Comparison of ENCODE assay signal across 16 mouse cellular contexts in genomic region chr12:25393501-25393900, GRCm38 (mm10).
"Had no signal": no experiment of that assay in that cellular context is flagged by ENCODE, and none has a peak within 500 bp of the region (broad histone marks: within the 10 kb centered on the region; RNA-seq: fewer than 3 reads in every experiment).

No protein-coding gene starts in this region.

- DNase-seq: liver, postnatal 0 days; lung, adult 2 months; lung, postnatal 14 days; right cerebral cortex, postnatal 14 days; thymus, adult 2 months; thymus, postnatal 14 days; thymus, postnatal 36 days had no signal

- H3K4me1 ChIP-seq: liver, embryonic 15.5 days; lung, embryonic 15.5 days; midbrain, embryonic 13.5 days; midbrain, embryonic 15.5 days; neural tube, embryonic 12.5 days; stomach, embryonic 15.5 days had no signal

- H3K27ac ChIP-seq: liver, embryonic 15.5 days; lung, embryonic 15.5 days; macrophage; midbrain, embryonic 13.5 days; midbrain, embryonic 15.5 days; neural tube, embryonic 12.5 days; stomach, embryonic 15.5 days; stomach, postnatal 0 days had no signal

- H3K4me3 ChIP-seq: liver, embryonic 15.5 days; lung, embryonic 15.5 days; megakaryocyte, embryonic 14.5 days; midbrain, embryonic 13.5 days; midbrain, embryonic 15.5 days; neural tube, embryonic 12.5 days; stomach, embryonic 15.5 days had no signal
